Mouse (Mus musculus) embryonic facial prominence, embryonic 14.5 days (tissue): ENCODE measurements at regions not wholly inside any gene's neighbourhood (a gene's known extent, or its start where the extent isn't known, plus 50 kb on each side); places are given as distances from the start of the nearest gene placed in this dataset.
A peak's percentile ranks its signal among the peaks of the same experiment; 100 is the strongest.

Experiments
- ATAC-seq: fragments of 200-750 bp; cut with Nextera tagmentation; 2 replicates; pipeline ENCODE4 v1.8.0; 2017; ENCODE audit warnings: low read depth, moderate number of reproducible peaks, moderate TSS enrichment
- DNase-seq: peaks from one replicate; pipeline ENCODE4 v3.0.0-alpha.2; 2015; ENCODE audit warnings: low spot score
- H3K27ac ChIP-seq: fragments of 300-500 bp; sonication (generic); replicated peaks from 2 replicates; pipeline ENCODE4 v1.5.1; 2014; ENCODE audit warnings: low read depth, mild to moderate bottlenecking, low read length, moderate library complexity
- H3K27me3 ChIP-seq: fragments of 300-500 bp; sonication (generic); replicated peaks from 2 replicates; pipeline ENCODE4 v1.6.1; 2014; ENCODE audit warnings: low read length; ENCODE audit not compliant: control insufficient read depth, insufficient read depth
- H3K36me3 ChIP-seq: fragments of 300-500 bp; sonication (generic); 2 replicates; pipeline ENCODE4 v1.6.1; 2014; ENCODE audit warnings: low read length, mixed read lengths; ENCODE audit not compliant: control insufficient read depth, insufficient read depth
- H3K4me1 ChIP-seq: fragments of 300-500 bp; sonication (generic); 2 replicates; pipeline ENCODE4 v1.6.1; 2014; ENCODE audit warnings: antibody characterized with exemption, low read length; ENCODE audit not compliant: control insufficient read depth, insufficient read depth
- H3K4me2 ChIP-seq: fragments of 300-500 bp; sonication (generic); 2 replicates; pipeline ENCODE4 v1.6.1; 2014; ENCODE audit warnings: low read depth, mild to moderate bottlenecking, low read length, moderate library complexity, mixed read lengths
- H3K4me3 ChIP-seq: fragments of 300-500 bp; sonication (generic); 2 replicates; pipeline ENCODE4 v1.5.1; 2014; ENCODE audit warnings: low read depth, mild to moderate bottlenecking, low read length
- H3K9ac ChIP-seq: fragments of 300-500 bp; sonication (generic); 2 replicates; pipeline ENCODE4 v1.6.1; 2014; ENCODE audit warnings: low read depth, mild to moderate bottlenecking, low read length, moderate library complexity, mixed read lengths
- H3K9me3 ChIP-seq: fragments of 300-500 bp; sonication (generic); 2 replicates; pipeline ENCODE4 v1.6.1; 2016; ENCODE audit warnings: low read length; ENCODE audit not compliant: control insufficient read depth
- WGBS: fragments of 180-500 bp; shearing (Covaris S2); extraction: QIAGEN DNeasy Blood & Tissue Kit; methylation state at CpG from one replicate; pipeline ENCODE4 v1.1.7; 2014; 5-methylcytosine and 5-hydroxymethylcytosine counted together

DNA sequence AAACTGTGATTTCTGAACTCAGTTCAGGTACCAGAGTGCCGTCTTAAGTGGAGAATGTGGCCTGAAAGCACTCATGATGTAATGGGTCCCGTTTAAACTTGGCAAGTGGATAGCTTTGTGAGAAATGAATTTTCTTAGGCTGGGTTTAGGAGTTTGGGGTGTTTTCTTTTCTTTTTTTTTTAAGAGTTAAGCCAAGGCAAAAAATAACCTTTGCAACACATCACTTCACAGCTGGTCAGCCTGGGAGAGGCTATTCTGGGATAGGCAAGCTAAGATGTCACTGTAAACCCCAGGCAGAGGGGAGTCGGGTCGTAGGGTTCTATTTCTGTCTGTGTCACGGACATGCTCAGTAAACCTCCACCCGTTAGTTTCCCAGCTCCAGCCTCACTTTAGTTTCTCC is 100.9 kb downstream of the Zfp36l1 start:
- ATAC-seq (no peak), DNase-seq (no peak)
- H3K4me1 ChIP-seq: peaks cover 24% of the 10 kb centered on the region
- H3K4me3 ChIP-seq: no peak overlapping the region
- H3K4me2 ChIP-seq: no peak overlapping the region
- no peaks in the 10 kb centered on the region for H3K27me3 ChIP-seq
- H3K9ac ChIP-seq: no peak overlapping the region
- H3K27ac ChIP-seq: no peak overlapping the region
- H3K36me3 ChIP-seq: no peaks in the 10 kb centered on the region
- WGBS: 56% methylated on average over 6 of the region's 6 CpGs
- no peaks in the 10 kb centered on the region for H3K9me3 ChIP-seq

- no peak overlapping the region for H3K27ac ChIP-seq
Measured at GRCm38 (mm10) chr12:80010947-80011346, 101.9 kb downstream of the Zfp36l1 start.

DNA sequence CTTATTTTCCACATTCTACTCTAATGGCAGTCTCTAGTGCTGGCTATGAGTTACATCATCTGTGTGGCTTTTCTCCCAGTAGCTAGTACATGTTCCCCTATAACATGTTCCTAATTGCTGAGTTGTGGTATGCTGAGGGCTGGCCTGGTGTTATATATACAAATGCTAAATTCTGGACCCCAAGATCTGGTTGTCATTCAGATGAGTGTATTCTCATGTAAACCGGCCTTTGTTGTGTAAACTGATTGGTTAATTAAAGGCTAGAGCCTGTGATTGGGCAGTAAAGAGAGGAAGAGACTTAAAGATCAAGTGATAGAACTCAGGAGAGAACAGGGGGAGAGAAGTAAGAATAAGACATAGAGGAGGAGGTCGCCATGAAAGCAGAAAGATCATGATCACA is 102.6 kb downstream of the Zfp36l1 start:
- Histone ChIP-seq H3K9ac (no peak overlapping the region), H3K27ac (no peak overlapping the region), H3K36me3 (no peaks in the 10 kb centered on the region), H3K4me2 (no peak overlapping the region), H3K4me1 (peaks cover 24% of the 10 kb centered on the region), H3K4me3 (no peak overlapping the region), H3K9me3 (no peaks in the 10 kb centered on the region), H3K27me3 (no peaks in the 10 kb centered on the region)
- WGBS: 55% methylated on average over 2 of the region's 2 CpGs
- ATAC-seq (no peak), DNase-seq (no peak)

More at GRCm38 (mm10) chr12:80010947-80011346, 101.9 kb downstream of the Zfp36l1 start:
- Histone ChIP-seq H3K9ac (no peak overlapping the region), H3K4me1 (peaks cover 24% of the 10 kb centered on the region), H3K9me3 (no peaks in the 10 kb centered on the region), H3K36me3 (no peaks in the 10 kb centered on the region), H3K27me3 (no peaks in the 10 kb centered on the region), H3K4me3 (no peak overlapping the region), H3K4me2 (no peak overlapping the region)
- ATAC-seq (no peak), DNase-seq (no peak)
- 90% methylated on average over 1 of the region's 1 CpGs for WGBS

DNA sequence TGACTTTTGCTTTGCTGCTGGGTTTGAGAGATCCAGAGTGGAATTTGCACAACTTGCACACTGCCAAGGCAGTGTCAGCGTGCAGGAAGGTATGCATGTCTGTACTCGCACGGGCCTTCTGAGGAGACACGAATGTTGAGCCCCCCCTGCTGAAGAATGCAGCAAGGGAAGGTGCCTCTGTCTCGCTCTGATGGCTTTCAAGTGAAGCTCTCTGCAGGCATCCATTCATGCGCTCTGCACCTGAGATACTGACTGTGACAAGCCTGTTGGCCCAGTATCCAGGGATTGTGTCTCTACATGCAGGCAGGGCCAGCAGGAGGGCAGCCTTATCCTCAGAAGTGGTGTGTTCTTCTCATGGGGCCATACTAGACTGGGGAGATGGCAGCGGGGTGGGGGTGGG is 105.0 kb downstream of the Zfp36l1 start:
- ATAC-seq: peak; percentile 85
- H3K9ac ChIP-seq: no peak overlapping the region
- H3K27ac ChIP-seq: no peak overlapping the region; the same call in 1 of the 2 replicates

DNA sequence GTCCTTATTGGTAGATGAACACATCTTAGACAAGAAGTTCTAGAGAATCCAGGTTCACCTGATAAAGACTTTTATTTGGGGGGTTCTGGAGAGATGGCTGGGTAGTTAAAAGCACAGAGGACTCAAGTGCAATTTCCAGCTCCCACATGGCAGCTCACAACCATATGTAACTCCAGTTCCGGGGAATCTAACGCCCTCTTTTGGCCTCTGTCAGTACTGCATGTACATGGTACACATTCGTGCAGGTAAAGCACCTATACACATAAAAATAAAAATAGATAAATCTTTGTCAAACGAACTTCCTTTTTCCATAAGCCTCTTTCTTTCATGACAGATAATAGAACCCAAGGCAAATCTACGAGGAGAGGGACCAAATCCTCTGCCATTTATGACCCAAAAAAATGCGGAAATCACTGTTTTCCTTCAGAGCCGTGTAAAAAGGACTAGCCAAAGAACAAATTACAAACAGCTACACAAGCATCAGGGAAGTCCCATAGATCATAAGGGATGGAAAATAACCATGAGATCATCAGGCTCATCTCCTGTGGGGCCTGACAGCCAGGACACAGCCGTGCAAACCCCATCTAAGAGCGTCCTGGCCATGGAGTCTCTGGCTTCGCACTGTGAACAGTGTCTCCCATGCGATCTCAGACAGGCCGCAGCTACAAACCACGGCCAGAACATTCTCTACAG is 107.4 kb downstream of the Zfp36l1 start:
- H3K9me3 ChIP-seq: no peaks in the 10 kb centered on the region
- no peak overlapping the region for H3K4me3 ChIP-seq
- H3K27me3 ChIP-seq: no peaks in the 10 kb centered on the region
- 81% methylated on average over 13 of the region's 13 CpGs for whole genome bisulfite sequencing
- no peaks in the 10 kb centered on the region for H3K36me3 ChIP-seq
- H3K4me1 ChIP-seq: peaks cover 23% of the 10 kb centered on the region
- ATAC-seq (no peak), DNase-seq (no peak)
- no peak overlapping the region; the same call in 1 of the 2 replicates for H3K27ac ChIP-seq
- no peak overlapping the region for H3K4me2 ChIP-seq
- H3K9ac ChIP-seq: no peak overlapping the region

More for the DNA sequence above, 105.0 kb downstream of the Zfp36l1 start:
- 45% methylated on average over 7 of the region's 7 CpGs for WGBS
- Histone ChIP-seq H3K4me1 (peaks cover 9% of the 10 kb centered on the region), H3K4me3 (no peak overlapping the region), H3K4me2 (no peak overlapping the region), H3K27me3 (no peaks in the 10 kb centered on the region), H3K9me3 (no peaks in the 10 kb centered on the region), H3K36me3 (no peaks in the 10 kb centered on the region)
- peak; percentile 88 for DNase-seq

DNA sequence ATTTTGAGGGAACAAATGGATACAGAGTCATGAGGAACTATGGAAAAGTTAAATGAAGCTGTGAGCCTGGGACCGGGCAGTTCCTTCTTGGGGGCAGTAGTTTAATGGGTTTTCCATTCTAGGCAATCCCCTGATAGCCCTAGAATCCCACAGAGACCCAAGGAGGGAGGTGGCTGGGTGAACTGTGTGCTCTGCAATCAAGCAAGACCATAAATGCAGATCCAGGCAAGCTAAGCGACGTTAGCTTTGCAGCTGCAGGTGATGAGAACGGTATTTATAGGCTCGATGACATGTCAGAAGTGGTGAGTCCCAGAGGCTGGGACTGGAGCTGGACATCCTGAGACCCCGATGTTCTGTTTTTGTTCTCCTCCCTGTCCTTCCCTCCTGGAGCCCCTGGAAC is 108.2 kb downstream of the Zfp36l1 start:
- Histone ChIP-seq H3K27ac (0 out of 2 replicates have a peak overlapping the region, but pooled peaks have one; percentile 12), H3K4me2 (no peak overlapping the region), H3K9ac (no peak overlapping the region), H3K9me3 (no peaks in the 10 kb centered on the region), H3K4me3 (no peak overlapping the region), H3K36me3 (no peaks in the 10 kb centered on the region), H3K27me3 (no peaks in the 10 kb centered on the region), H3K4me1 (peaks cover 23% of the 10 kb centered on the region)
- DNase-seq (no peak), ATAC-seq (no peak)
- WGBS: 57% methylated on average over 6 of the region's 6 CpGs

DNA sequence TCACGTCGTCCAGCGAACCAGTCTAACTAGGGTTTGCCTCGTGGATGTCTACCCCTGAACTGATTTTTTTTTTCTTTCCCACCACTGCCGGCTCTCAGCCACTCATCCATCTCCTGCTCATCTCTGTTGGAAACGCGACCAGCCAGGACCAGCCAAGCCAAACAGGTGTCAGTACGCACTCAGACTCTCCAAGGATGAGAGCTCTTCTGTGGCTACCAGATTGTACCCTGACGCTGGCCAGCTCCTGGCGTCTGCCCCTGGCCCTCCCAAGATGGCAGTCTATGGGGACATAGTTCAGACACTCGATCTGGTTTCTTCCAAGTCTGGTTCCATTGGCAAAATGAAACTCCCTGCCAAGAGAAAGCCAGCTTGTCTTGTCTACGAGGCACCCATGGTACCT is 109.3 kb downstream of the Zfp36l1 start:
- Histone ChIP-seq H3K4me2 (no peak overlapping the region), H3K4me1 (peaks cover 23% of the 10 kb centered on the region), H3K4me3 (no peak overlapping the region), H3K9me3 (no peaks in the 10 kb centered on the region), H3K9ac (no peak overlapping the region), H3K27me3 (no peaks in the 10 kb centered on the region), H3K36me3 (no peaks in the 10 kb centered on the region), H3K27ac (no peak overlapping the region)
- 85% methylated on average over 12 of the region's 12 CpGs for WGBS
- DNase-seq (no peak), ATAC-seq (no peak)

- Histone ChIP-seq H3K27me3 (no peaks in the 10 kb centered on the region), H3K36me3 (no peaks in the 10 kb centered on the region), H3K4me2 (no peak overlapping the region), H3K4me1 (peaks cover 23% of the 10 kb centered on the region), H3K27ac (peak overlapping the region; percentile 81), H3K4me3 (no peak overlapping the region), H3K9ac (no peak overlapping the region), H3K9me3 (no peaks in the 10 kb centered on the region)
- ATAC-seq (peak; percentile 24; the same call in 1 of the 2 replicates), DNase-seq (no peak)
- 57% methylated on average over 13 of the region's 13 CpGs for WGBS
Measured at GRCm38 (mm10) chr12:80002474-80003125, 110.2 kb downstream of the Zfp36l1 start.
